Mouse (Mus musculus) right cerebral cortex, adult 18-20 months (tissue): ENCODE data around the gene Nptxr.

Source experiments
- DNase-seq: peaks from one replicate; pipeline ENCODE4 v3.0.0; 2022; ENCODE audit warnings: mixed read lengths

Nptxr gene

GRCm38 (mm10) chr15:79790111-79790510 is 14.5 kb downstream of the Nptxr start:
- DNase-seq: no peak

DNA sequence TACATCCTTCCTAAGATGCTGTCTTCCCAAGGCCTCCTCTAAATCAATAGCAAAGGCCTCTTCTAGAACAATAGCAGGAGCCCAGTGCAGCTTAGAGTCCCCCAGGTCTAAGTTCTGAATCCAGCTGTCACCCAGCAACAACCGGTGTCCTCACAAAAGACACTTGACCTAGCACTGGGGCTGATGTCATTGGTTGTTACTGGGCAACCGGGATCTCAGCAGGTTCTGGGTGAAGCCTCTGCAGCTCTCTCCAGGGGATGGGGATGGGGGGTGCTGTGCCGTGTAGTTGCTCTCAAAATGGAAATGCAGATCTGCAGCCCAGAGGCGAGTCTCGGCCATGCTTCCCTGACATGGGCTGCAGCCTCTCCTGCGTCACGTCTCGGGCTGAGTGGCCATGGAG is 16.8 kb downstream of the Nptxr start:
- no peak for DNase-seq

DNA sequence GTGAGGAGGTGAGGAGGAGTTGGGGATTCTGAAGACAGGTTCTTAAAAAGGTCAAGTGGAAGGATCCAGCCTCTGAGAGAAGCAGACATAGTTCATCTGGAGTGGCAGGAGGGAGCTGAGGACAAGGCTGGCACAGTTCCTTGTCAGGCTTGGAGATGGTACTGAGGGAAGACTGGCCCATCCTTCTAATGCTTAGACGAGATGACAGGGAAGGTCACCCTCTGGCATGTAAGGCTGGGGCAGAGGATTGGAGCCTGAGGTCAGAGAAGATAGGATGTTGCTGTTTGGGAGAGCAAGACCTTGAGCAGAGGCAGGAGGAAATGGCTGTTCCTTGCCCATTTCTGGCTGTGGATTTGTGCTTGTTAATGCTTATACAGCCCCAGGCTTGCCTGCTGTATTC is 19.5 kb downstream of the Nptxr start:
- no peak for DNase-seq

DNA sequence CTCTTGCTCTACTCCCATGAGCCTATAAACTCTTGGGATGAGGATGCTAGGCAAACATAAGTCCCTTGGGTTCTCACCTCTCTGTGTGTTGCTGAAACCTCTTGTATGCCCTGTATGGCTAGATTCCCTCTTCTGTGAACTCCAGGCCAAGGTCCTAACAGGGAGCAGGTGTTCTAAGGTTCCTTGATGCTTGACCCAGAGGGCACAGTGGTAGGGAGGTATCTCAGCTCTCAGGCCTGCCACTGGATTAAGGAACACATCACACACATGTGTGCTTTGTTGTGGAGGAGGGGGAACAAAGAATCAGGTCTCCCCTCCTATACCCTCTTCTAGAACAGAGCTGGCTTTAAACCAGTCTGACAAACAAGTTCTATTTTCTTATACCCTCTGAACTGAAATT is 26.8 kb downstream of the Nptxr start, which contains the start of gene Dnal4:
Gene Dnal4, minus strand, starts transcription at position 101 of the 400 bp plus-strand sequence.
- no peak for DNase-seq

- DNase-seq: peak; percentile 64
Observed at GRCm38 (mm10) chr15:79775662-79776061, 28.9 kb downstream of the Nptxr start.

- peak; percentile 97 for DNase-seq
Observed at GRCm38 (mm10) chr15:79774117-79775027, 30.2 kb downstream of the Nptxr start.

- peak; percentile 84 for DNase-seq
Observed at GRCm38 (mm10) chr15:79770629-79771240, 33.8 kb downstream of the Nptxr start.

- no peak for DNase-seq
Observed at GRCm38 (mm10) chr15:79768302-79768701, 36.3 kb downstream of the Nptxr start.

- no peak for DNase-seq
Observed at GRCm38 (mm10) chr15:79767327-79767961, 37.1 kb downstream of the Nptxr start.

DNA sequence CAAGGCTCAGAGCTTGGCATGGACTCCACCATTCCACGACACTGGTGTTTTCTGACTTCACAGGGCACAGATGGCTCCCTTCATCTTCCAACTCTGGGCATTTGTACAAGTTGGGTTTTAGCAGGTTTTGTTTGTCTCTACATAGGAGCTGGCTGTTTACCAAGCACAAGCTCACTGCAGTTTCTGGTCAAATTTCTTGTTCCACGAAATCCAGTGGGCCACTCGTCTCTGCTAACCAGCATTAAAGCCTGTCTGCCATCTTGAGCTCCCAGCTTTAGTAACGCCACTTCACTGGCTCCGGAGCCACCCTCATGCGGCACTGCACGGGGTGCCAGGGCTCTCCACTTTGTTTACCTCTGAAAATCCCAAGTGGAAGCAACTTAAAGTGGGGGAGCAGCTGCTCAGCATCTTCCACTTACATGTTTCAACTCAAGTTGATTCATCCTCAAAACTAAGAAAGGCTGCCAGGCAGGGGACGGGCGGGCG is 37.9 kb downstream of the Nptxr start:
- peak; percentile 73 for DNase-seq

DNA sequence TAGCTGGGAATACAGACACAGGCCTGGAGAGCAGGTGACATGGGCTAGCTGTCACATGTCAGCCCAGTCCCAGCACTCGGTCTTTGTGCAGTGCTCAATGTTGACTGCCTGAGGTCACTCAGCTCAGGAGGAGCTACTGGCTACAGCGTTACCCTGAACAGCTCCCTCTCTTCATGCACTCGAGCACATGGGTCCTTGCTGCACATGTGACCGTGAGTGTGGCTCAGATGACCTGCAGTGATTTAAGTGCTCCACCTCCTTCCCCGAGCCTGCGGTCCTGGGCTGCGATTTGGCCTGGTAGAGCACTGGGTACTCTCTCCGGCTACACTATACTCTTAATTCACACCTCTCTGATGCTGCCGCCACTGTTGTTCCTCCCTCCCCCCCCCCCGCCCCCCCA is 38.4 kb downstream of the Nptxr start:
- no peak for DNase-seq

DNA sequence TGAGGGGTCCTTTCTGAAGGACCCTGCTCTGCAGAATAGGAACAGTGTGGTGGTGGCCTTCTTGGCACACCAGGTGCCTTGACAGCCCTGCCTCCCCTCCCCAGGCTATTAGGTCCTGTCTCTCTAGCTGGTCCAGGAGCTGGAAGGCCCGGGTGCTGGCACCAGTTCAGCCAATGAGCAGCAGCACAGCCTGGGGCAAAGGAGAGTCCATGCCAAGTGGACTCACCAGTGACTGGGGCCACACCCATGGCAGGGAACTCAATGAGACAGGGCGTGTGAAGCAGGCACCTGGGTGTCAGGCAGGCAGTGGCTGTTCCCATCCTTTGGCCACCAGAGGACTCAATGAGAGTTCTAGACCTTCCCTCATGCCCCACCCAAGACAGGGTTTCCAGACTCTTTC is 39.2 kb downstream of the Nptxr start:
- DNase-seq: no peak

- peak; percentile 91 for DNase-seq
Observed at GRCm38 (mm10) chr15:79764539-79765267, 39.9 kb downstream of the Nptxr start.

DNA sequence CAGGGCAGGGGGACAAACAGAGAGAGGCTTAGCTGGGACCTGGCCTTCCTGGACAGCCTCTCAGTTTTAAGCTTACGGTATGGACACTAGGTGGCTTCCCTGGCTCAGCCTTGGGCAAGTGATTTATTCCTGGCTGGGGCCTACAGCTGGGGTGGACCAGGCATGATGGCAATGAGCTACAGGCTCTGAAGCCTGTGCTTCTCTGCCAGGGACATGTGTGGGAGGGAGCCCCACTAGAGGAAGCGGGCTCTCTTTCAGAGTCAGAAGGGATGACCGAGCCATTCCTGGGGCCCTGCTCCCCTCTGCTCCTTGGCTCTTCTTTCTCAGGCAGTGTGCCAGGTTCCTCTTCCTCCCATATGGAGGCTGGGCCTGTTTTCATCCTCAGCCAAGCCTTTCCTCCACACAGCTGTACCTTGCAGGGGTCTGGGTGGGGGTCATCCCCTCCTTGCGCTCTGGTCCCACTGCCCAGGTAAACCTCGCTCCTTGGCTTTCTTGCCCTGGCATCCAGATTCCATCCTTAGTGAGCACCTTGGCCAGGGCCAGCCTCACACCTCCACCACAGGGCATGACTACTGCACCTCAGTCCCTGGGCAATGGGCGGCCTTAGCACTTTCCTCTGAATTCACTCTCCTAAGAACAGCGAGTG is 40.8 kb downstream of the Nptxr start:
- peak; percentile 74 for DNase-seq

- no peak for DNase-seq
Observed at GRCm38 (mm10) chr15:79763001-79763400, 41.6 kb downstream of the Nptxr start.

DNA sequence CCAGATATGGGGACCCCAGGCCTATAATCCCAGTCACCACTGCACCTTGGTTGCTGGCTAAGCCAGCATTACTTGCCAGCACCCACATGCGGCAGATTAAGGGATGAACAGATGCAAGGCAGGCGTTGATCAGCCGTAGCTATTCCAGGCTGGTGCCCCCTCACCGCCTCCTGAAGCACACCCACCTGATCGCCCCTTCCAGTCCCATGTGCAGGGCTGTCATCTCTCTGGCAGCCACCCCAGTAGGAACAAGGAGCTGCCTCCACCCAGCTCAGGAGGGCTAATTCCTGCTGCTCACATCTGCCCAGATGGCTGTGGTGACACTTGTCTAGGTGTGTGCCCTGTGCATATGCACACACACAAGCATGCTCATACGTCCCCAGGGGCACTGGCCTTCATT is 43.6 kb downstream of the Nptxr start:
- DNase-seq: peak; percentile 69

DNA sequence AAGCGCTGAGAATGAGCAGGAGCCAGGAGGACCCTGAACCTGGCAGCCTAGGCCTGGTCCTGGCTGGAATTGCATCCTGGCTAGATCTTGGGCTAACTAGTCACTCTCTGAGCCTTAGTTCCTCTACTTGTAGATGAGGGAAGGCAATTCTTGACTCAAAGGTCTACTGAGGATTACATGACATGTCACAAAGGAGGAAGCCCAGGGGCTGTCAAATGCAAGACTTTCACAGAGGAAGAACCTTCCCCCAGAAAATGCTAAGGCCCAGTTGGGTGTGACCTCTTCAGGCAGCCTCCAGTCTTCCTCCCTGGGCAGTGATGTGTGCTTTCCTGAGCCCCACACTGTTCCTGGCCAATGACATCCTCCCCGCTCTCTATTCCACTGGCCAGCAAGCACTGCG is 47.4 kb downstream of the Nptxr start:
- no peak for DNase-seq

- peak; percentile 73 for DNase-seq
Observed at GRCm38 (mm10) chr15:79755977-79756625, 48.5 kb downstream of the Nptxr start.

DNA sequence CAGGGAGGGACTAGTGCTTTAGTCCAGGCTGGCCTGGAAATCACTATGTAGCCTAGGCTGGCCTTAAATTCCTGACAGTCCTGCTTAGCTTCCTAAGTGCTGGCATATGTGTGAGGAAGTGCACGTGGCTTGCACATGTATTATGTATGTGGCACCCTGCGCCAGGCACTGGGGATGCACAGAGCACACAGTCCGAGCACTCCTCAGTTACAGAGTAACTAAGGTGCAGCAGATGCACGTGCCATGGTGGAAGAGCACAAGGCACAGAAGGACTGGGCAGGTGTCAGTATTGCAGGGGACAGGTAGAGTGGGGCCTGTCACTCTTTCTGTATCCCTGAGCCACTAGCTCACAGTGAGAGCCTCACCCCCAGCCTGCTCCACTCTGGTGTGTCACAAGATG is 49.4 kb downstream of the Nptxr start:
- no peak for DNase-seq

DNA sequence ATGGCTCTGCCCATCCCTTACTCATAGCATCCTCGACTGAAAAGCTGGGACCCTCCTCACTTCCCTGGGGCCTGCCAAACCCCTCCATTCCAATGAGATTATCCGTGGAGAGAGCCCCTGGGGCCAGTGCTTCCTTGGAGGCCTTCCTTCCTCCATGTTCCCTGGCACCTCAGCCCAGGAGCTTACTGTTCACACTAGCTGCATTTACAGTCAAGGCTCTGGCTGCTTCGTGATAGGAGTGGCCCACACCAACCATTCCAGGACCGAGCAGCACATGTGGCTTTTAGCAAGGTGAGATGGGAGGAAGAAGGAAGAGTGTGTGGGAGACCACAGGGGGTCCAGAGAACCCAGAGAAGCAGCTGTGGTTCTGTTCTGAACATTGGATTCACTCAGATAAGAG is 50.7 kb downstream of the Nptxr start:
- DNase-seq: no peak

GRCm38 (mm10) chr15:79753420-79753752 is 51.2 kb downstream of the Nptxr start:
- DNase-seq: no peak
